Mouse (Mus musculus): ENCODE measurements at regions not wholly inside any gene's neighbourhood (a gene's known extent, or its start where the extent isn't known, plus 50 kb on each side); places are given as distances from the start of the nearest gene placed in this dataset.
"Not testable (repeated sequence)": the region's sequence is repeated elsewhere in the genome, so short reads cannot be mapped to it uniquely, and the experiment has no call there.

- DNase-seq (ENCODE audit: low read depth in 1 of 2, low spot score in 2 of 2): not testable (repeated sequence)
Measured at GRCm38 (mm10) chr14:52752159-52752558, 256.6 kb upstream of the Olfr1507 start.

GRCm38 (mm10) chr14:52726680-52727079, 231.1 kb upstream of the Olfr1507 start:
- DNase-seq (ENCODE audit: low read depth in 1 of 2, low spot score in 2 of 2): not testable (repeated sequence)

- not testable (repeated sequence) for DNase-seq (ENCODE audit: low read depth in 1 of 2, low spot score in 2 of 2)
Measured at GRCm38 (mm10) chr14:52724988-52725387, 229.4 kb upstream of the Olfr1507 start.

- DNase-seq (ENCODE audit: low read depth in 1 of 2, low spot score in 2 of 2): no peak
Measured at GRCm38 (mm10) chr14:52720640-52721039, 225.1 kb upstream of the Olfr1507 start.

GRCm38 (mm10) chr14:52700851-52701250, 205.3 kb upstream of the Olfr1507 start:
- DNase-seq (ENCODE audit: low read depth in 1 of 2, low spot score in 2 of 2): not testable (repeated sequence)

GRCm38 (mm10) chr14:52683636-52684035, 188.1 kb upstream of the Olfr1507 start:
- not testable (repeated sequence) for DNase-seq (ENCODE audit: low read depth in 1 of 2, low spot score in 2 of 2)

- no peak for DNase-seq (ENCODE audit: low read depth in 1 of 2, low spot score in 2 of 2)
Measured at GRCm38 (mm10) chr14:52654355-52654754, 158.8 kb upstream of the Olfr1507 start.

GRCm38 (mm10) chr14:52638179-52638578, 142.6 kb upstream of the Olfr1507 start:
- no peak for DNase-seq (ENCODE audit: low read depth in 1 of 2, low spot score in 2 of 2)

- no peak for DNase-seq (ENCODE audit: low read depth in 1 of 2, low spot score in 2 of 2)
Measured at GRCm38 (mm10) chr14:52622184-52622583, 126.6 kb upstream of the Olfr1507 start.

GRCm38 (mm10) chr14:52580319-52580718, 84.8 kb upstream of the Olfr1507 start:
- no peak for DNase-seq (ENCODE audit: low read depth in 1 of 2, low spot score in 2 of 2)

- no peak for DNase-seq (ENCODE audit: low read depth in 1 of 2, low spot score in 2 of 2)
Measured at GRCm38 (mm10) chr14:52566920-52567319, 71.4 kb upstream of the Olfr1507 start.

GRCm38 (mm10) chr14:52565606-52566005, 70.1 kb upstream of the Olfr1507 start:
- no peak for DNase-seq (ENCODE audit: low read depth in 1 of 2, low spot score in 2 of 2)

- DNase-seq (ENCODE audit: low read depth in 1 of 2, low spot score in 2 of 2): not testable (repeated sequence)
Measured at GRCm38 (mm10) chr14:52556340-52556739, 60.8 kb upstream of the Olfr1507 start.

GRCm38 (mm10) chr14:52553399-52553798, 57.9 kb upstream of the Olfr1507 start:
- DNase-seq (ENCODE audit: low read depth in 1 of 2, low spot score in 2 of 2): no peak

- DNase-seq (ENCODE audit: low read depth in 1 of 2, low spot score in 2 of 2): no peak
Measured at GRCm38 (mm10) chr14:52547933-52548332, 52.4 kb upstream of the Olfr1507 start.
